Mouse (Mus musculus): ENCODE measurements at regions not wholly inside any gene's neighbourhood (a gene's known extent, or its start where the extent isn't known, plus 50 kb on each side); places are given as distances from the start of the nearest gene placed in this dataset.

DNA sequence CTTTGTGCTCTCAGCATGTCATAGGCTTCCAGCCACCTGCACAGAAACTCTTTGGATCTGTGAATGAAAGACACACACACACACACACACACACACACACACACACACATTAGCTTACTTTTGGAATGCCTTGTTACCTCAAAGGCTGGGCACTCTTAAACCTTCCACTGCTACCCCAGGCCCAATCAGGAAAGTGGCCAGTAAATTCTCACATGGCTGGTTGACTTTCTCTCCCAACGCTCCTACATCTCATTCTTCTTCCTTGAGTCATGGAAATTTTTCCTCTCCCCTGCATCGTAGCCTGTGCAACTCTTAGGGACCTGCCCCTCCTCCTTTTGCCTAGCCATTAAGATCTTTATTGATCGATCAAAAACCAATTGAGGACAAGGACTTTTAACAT lies 465.3 kb upstream of the Cpeb2 start:
- no peak for DNase-seq (ENCODE audit: low spot score in 2 of 2)

DNA sequence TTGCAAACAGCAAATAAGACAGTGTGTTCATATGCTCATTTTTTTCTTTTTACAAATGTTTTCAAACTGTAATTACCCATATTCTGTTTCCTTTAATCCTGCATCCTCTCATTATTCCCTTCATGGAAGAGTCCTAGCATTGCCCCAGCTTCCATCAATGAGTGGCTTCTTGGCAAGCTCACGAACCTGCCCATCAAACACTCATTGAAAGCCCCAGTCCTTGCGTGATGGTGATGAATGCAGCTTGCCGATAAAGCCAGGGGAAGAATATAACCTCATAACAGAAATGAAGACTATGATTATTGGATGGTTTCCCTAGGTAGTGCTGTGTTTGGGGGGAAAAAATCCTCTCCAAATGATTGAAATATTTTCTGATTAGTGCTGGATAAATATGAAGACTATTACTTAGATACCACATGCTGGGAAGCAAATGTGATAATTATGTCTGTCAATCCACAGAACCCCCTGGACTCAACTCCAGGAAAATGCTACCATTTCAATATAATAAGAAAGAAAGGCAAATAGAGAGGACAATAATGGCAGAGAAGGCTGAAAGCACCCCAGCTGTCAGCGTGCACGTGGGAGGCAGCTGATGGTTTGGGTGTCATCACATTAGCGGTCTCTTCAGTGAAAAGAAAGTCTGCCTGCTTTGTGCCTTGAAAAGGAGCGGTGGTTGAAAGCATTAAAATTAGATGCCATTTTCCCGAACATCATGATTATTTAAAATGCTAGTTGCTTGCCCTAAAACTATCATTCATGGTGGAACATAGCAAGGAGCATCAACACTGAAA lies 455.7 kb upstream of the Cpeb2 start:
- DNase-seq (ENCODE audit: low spot score in 2 of 2): peak; percentile 0 to 39

DNA sequence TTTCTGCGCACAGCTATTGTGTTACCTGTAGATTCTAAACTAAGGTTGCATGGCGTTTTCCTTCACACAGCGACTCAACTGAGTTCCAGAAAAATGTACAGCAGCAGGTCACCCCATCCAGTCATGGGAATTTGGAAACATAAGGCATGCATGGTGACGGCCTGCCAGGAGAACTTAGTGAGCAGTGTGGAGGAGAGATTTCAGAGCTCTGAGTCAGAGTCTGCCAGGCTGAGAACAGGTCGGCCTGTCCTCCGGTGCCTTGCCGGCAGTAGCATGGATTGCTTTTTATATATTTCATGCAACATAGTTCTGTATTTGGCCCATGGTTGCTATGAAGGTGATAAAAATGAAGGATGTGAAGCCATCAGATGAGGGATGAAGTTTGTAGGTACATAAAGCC lies 427.0 kb upstream of the Cpeb2 start:
- DNase-seq (ENCODE audit: low spot score in 2 of 2): peak; percentile 1 to 30
